Mouse (Mus musculus) forebrain, embryonic 12.5 days (tissue): ENCODE results near the gene Ptch2. TPM values are rescaled to one million over a fixed set of nuclear protein-coding genes. Genes with fewer than 3 reads are reported as not detected.

Experiments used
- ATAC-seq: fragments of 200-750 bp; cut with Nextera tagmentation; 2 replicates; pipeline ENCODE4 v1.8.0; 2017; ENCODE audit warnings: moderate TSS enrichment; ENCODE audit not compliant: low FRiP score
- H3K27ac ChIP-seq: fragments of 300-500 bp; sonication (generic); 2 replicates; pipeline ENCODE4 v1.5.1; 2016; ENCODE audit warnings: mild to moderate bottlenecking
- H3K27me3 ChIP-seq: fragments of 300-500 bp; sonication (generic); 2 replicates; pipeline ENCODE4 v1.6.1; 2016; ENCODE audit warnings: mild to moderate bottlenecking
- H3K36me3 ChIP-seq: fragments of 300-500 bp; sonication (generic); replicated peaks from 2 replicates; pipeline ENCODE4 v1.6.1; 2016; ENCODE audit warnings: mild to moderate bottlenecking
- H3K4me1 ChIP-seq: fragments of 300-500 bp; sonication (generic); 2 replicates; pipeline ENCODE4 v1.6.1; 2016
- H3K4me2 ChIP-seq: fragments of 300-500 bp; sonication (generic); 2 replicates; pipeline ENCODE4 v1.6.1; 2016; ENCODE audit warnings: mild to moderate bottlenecking, moderate library complexity
- H3K4me3 ChIP-seq: fragments of 300-500 bp; sonication (generic); replicated peaks from 2 replicates; pipeline ENCODE4 v1.5.1; 2016; ENCODE audit warnings: mild to moderate bottlenecking
- H3K9ac ChIP-seq: fragments of 300-500 bp; sonication (generic); 2 replicates; pipeline ENCODE4 v1.6.1; 2016; ENCODE audit warnings: mild to moderate bottlenecking
- H3K9me3 ChIP-seq: fragments of 300-500 bp; sonication (generic); 2 replicates; pipeline ENCODE4 v1.6.1; 2016
- WGBS: fragments of 180-500 bp; shearing (Covaris S2); methylation state at CpG from one replicate; pipeline ENCODE4 v1.1.7; 2016; 5-methylcytosine and 5-hydroxymethylcytosine counted together
- polyA plus RNA-seq: library from polyadenylated mRNA; unstranded; fragments of >200 nt; fragmentation: Nextera tagmentation; extraction: Ambion mirVana; gene quantifications from 2 replicates; pipeline ENCODE4 v1.2.1, GENCODE M21; 2016

The Ptch2 gene
- polyA plus RNA-seq, 1 experiment from 2014 or later: 5.9 TPM

GRCm38 (mm10) chr4:117071183-117071582 is 24.7 kb upstream of the Ptch2 start:
- Histone ChIP-seq H3K27me3 (no peaks in the 10 kb centered on the region), H3K4me1 (no peaks in the 10 kb centered on the region), H3K9ac (no peak overlapping the region), H3K4me2 (no peak overlapping the region), H3K9me3 (no peaks in the 10 kb centered on the region), H3K4me3 (no peak overlapping the region), H3K36me3 (peaks cover 74% of the 10 kb centered on the region), H3K27ac (no peak overlapping the region)
- no peak for ATAC-seq
- 95% methylated on average over 5 of the region's 5 CpGs for WGBS

GRCm38 (mm10) chr4:117087948-117088640 is 7.8 kb upstream of the Ptch2 start:
- WGBS: 82% methylated on average over 7 of the region's 7 CpGs
- no peaks in the 10 kb centered on the region for H3K9me3 ChIP-seq
- H3K4me3 ChIP-seq: no peak overlapping the region
- no peak overlapping the region for H3K9ac ChIP-seq
- no peaks in the 10 kb centered on the region for H3K27me3 ChIP-seq
- H3K27ac ChIP-seq: no peak overlapping the region
- no peak overlapping the region for H3K4me2 ChIP-seq
- ATAC-seq: no peak
- H3K36me3 ChIP-seq: peaks cover 17% of the 10 kb centered on the region
- no peaks in the 10 kb centered on the region for H3K4me1 ChIP-seq

- Histone ChIP-seq H3K27me3 (peaks cover 11% of the 10 kb centered on the region), H3K4me2 (no peak overlapping the region), H3K4me1 (peaks cover 4% of the 10 kb centered on the region), H3K27ac (no peak overlapping the region), H3K9ac (no peak overlapping the region), H3K4me3 (no peak overlapping the region), H3K36me3 (peaks cover 12% of the 10 kb centered on the region), H3K9me3 (no peaks in the 10 kb centered on the region)
- no peak for ATAC-seq
- 89% methylated on average over 7 of the region's 7 CpGs for WGBS
Observed at GRCm38 (mm10) chr4:117090586-117090985, 5.3 kb upstream of the Ptch2 start.

GRCm38 (mm10) chr4:117094626-117095361 is 1.1 kb upstream of the Ptch2 start:
- no peak overlapping the region for H3K27ac ChIP-seq
- peaks cover 32% of the 10 kb centered on the region for H3K4me1 ChIP-seq
- H3K9me3 ChIP-seq: no peaks in the 10 kb centered on the region
- no peak overlapping the region for H3K9ac ChIP-seq
- peaks cover 33% of the 10 kb centered on the region for H3K27me3 ChIP-seq
- no peak overlapping the region for H3K4me2 ChIP-seq
- ATAC-seq: no peak
- no peak overlapping the region for H3K4me3 ChIP-seq
- no peaks in the 10 kb centered on the region for H3K36me3 ChIP-seq
- WGBS: 80% methylated on average over 3 of the region's 3 CpGs

GRCm38 (mm10) chr4:117096666-117097065 is 791 bp downstream of the Ptch2 start:
- peaks cover 32% of the 10 kb centered on the region for H3K4me1 ChIP-seq
- peak overlapping the region; percentile 55 for H3K4me3 ChIP-seq
- ATAC-seq: no peak
- WGBS: 14% methylated on average over 5 of the region's 5 CpGs
- H3K27ac ChIP-seq: 0 out of 2 replicates have a peak overlapping the region, but pooled peaks have one; percentile 47
- H3K9me3 ChIP-seq: no peaks in the 10 kb centered on the region
- peak overlapping the region; percentile 84 for H3K4me2 ChIP-seq
- peaks cover 33% of the 10 kb centered on the region for H3K27me3 ChIP-seq
- peak overlapping the region; percentile 58 for H3K9ac ChIP-seq
- H3K36me3 ChIP-seq: 0 out of 2 replicates have a peak, but pooled peaks cover 2% of the 10 kb centered on the region

- Histone ChIP-seq H3K9me3 (no peaks in the 10 kb centered on the region), H3K9ac (no peak overlapping the region; the same call in 1 of the 2 replicates), H3K4me2 (peak overlapping the region; percentile 84), H3K4me1 (peaks cover 32% of the 10 kb centered on the region), H3K36me3 (0 out of 2 replicates have a peak, but pooled peaks cover 2% of the 10 kb centered on the region), H3K27me3 (peaks cover 33% of the 10 kb centered on the region), H3K4me3 (peak overlapping the region; percentile 55; the same call in 1 of the 2 replicates), H3K27ac (peak overlapping the region; percentile 63)
- WGBS: 59% methylated on average over 8 of the region's 8 CpGs
- no peak for ATAC-seq
Observed at GRCm38 (mm10) chr4:117097969-117098763, 2.3 kb downstream of the Ptch2 start.

- no peak for ATAC-seq
- Histone ChIP-seq H3K27me3 (peaks cover 33% of the 10 kb centered on the region), H3K36me3 (0 out of 2 replicates have a peak, but pooled peaks cover 2% of the 10 kb centered on the region), H3K9ac (no peak overlapping the region), H3K4me2 (no peak overlapping the region), H3K9me3 (no peaks in the 10 kb centered on the region), H3K4me3 (no peak overlapping the region), H3K27ac (no peak overlapping the region), H3K4me1 (peaks cover 32% of the 10 kb centered on the region)
- WGBS: 64% methylated on average over 2 of the region's 2 CpGs
Observed at GRCm38 (mm10) chr4:117098764-117099036, 2.8 kb downstream of the Ptch2 start.

GRCm38 (mm10) chr4:117100036-117100435 is 4.2 kb downstream of the Ptch2 start:
- Histone ChIP-seq H3K27me3 (peaks cover 22% of the 10 kb centered on the region), H3K4me2 (no peak overlapping the region), H3K36me3 (0 out of 2 replicates have a peak, but pooled peaks cover 7% of the 10 kb centered on the region), H3K9me3 (no peaks in the 10 kb centered on the region), H3K9ac (no peak overlapping the region), H3K27ac (no peak overlapping the region), H3K4me1 (peaks cover 32% of the 10 kb centered on the region), H3K4me3 (no peak overlapping the region)
- WGBS: 67% methylated on average over 4 of the region's 4 CpGs
- ATAC-seq: no peak

GRCm38 (mm10) chr4:117101218-117101617 is 5.3 kb downstream of the Ptch2 start:
- 44% methylated on average over 7 of the region's 7 CpGs for WGBS
- Histone ChIP-seq H3K27me3 (peaks cover 22% of the 10 kb centered on the region), H3K4me2 (no peak overlapping the region), H3K4me3 (no peak overlapping the region), H3K9me3 (no peaks in the 10 kb centered on the region), H3K9ac (no peak overlapping the region), H3K27ac (no peak overlapping the region), H3K4me1 (peaks cover 22% of the 10 kb centered on the region), H3K36me3 (0 out of 2 replicates have a peak, but pooled peaks cover 9% of the 10 kb centered on the region)
- no peak for ATAC-seq

GRCm38 (mm10) chr4:117104672-117105071 is 8.8 kb downstream of the Ptch2 start:
- Histone ChIP-seq H3K9ac (no peak overlapping the region), H3K36me3 (peaks cover 30% of the 10 kb centered on the region), H3K4me3 (no peak overlapping the region), H3K27me3 (no peaks in the 10 kb centered on the region), H3K4me2 (no peak overlapping the region), H3K4me1 (no peaks in the 10 kb centered on the region; the same call in 1 of the 2 replicates), H3K9me3 (no peaks in the 10 kb centered on the region), H3K27ac (no peak overlapping the region)
- WGBS: 82% methylated on average over 10 of the region's 10 CpGs
- ATAC-seq: no peak

GRCm38 (mm10) chr4:117105127-117105526 is 9.3 kb downstream of the Ptch2 start:
- peaks cover 34% of the 10 kb centered on the region for H3K36me3 ChIP-seq
- H3K27ac ChIP-seq: no peak overlapping the region
- no peak overlapping the region for H3K4me3 ChIP-seq
- H3K9me3 ChIP-seq: no peaks in the 10 kb centered on the region
- H3K27me3 ChIP-seq: no peaks in the 10 kb centered on the region
- no peaks in the 10 kb centered on the region; the same call in 1 of the 2 replicates for H3K4me1 ChIP-seq
- ATAC-seq: no peak
- no peak overlapping the region for H3K9ac ChIP-seq
- no peak overlapping the region for H3K4me2 ChIP-seq
- 67% methylated on average over 10 of the region's 10 CpGs for WGBS
